Mouse (Mus musculus) ovary, postnatal 14 days (tissue): Measurements from ENCODE around the gene Zfp644.
A peak's percentile ranks its signal among the peaks of the same experiment; 100 is the strongest.
"Not testable (repeated sequence)": the region's sequence is repeated elsewhere in the genome, so short reads cannot be mapped to it uniquely, and the experiment has no call there.

Experiments
- DNase-seq: peaks from one replicate; pipeline ENCODE4 v3.0.0; 2022; ENCODE audit warnings: low spot score

Gene Zfp644

DNA sequence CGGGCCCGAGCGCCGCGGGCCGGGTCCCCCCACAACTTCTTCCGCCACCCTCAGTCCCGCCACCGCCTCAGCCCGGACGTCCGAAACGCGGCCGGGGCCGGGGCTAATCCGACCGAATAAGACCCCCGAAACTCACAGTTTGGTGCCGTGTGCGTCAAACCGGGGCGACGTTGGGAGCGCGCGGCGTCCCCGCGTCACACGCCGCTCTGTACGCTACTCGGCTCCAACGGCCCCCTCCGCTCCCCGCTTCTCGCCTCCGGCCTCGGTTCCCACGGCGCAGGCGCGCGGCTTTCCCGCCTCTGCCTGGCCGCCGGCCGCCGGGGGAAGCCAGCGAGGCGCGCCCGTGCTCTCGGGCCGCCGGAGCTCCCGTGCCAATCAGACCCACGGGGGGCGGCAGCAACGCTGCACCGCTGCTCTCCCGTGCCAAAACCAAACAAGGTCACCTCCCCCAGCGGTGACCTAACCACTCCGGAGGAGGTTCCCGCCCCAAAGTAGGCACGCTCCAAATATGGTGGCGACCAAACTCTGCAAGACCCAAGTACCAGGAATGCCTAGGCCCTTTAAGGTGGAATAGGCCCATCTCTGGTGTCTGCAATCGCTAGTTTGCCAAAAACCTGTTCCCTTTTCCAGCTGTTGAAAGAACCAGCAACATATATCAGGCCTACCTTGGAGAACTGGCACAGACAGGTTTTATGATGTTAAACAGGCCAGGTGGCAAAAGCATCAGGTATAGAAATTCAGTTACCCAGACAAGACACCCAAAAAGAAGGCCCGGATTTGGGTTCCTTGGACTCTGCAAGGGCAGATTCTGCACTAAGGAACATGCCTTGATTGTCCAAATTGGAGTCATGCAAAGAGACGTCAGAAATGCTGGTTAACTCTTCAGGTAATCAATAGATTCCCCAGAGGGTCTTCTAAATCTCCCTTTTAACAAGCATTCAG is at the start of gene Zfp644:
Gene Zfp644 (minus strand): TSS at position 892 of the 942 bp plus-strand sequence.
- peak; percentile 75 for DNase-seq

- no peak for DNase-seq
These were observed 42.6 kb upstream of the Zfp644 start for GRCm38 (mm10) chr5:106739716-106740115.

- DNase-seq: no peak
These were observed 26.4 kb upstream of the Zfp644 start for GRCm38 (mm10) chr5:106723487-106723886.

GRCm38 (mm10) chr5:106722771-106723170 is 25.7 kb upstream of the Zfp644 start:
- no peak for DNase-seq

DNA sequence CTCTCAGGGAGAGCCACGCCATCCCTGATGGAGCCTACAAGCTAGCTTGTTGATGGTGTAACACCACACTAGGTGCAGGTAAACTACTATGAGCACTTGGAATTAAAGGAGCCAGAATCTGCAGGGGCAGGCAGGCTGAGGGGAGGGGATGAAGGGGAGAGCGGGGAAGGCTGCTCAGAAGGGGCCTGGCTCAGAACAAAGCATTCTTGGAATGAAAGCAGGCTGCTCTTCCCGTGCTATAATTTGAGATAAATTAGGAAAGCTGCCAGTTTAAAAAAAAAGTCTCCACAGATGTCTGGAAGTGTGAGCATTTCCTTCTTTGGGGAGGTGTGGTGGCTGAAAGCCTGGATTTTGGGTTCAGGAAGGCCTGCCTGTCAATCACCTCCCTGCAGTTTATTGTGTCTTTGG is 14.8 kb upstream of the Zfp644 start:
- DNase-seq: peak; percentile 7

DNA sequence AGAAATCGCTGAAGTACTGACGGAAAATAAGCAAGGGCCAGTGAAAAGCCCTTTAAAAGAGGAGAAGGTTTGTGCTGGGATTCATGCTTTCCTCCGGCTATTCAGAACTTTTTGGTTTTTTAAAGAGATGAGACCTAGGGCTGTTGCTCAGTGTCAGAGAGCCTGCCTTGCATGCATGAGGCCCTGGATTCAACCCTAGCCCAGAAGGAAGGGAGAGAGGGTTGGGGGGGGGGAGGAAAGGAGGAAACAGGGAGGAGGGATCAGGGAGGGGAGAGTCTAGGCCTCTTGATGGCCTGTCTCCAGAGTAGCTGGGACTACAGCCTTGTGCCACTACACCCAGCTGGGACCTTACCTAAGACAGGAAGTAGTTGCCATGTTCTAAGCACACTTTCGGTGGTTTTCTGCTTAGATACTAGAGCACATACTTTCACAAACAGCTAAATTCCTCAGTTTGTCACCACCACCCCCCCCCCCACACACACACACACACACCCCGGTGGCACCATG is 14.2 kb upstream of the Zfp644 start:
- no peak for DNase-seq

- peak; percentile 6 for DNase-seq
These were observed 13.5 kb upstream of the Zfp644 start for GRCm38 (mm10) chr5:106710611-106711010.

DNA sequence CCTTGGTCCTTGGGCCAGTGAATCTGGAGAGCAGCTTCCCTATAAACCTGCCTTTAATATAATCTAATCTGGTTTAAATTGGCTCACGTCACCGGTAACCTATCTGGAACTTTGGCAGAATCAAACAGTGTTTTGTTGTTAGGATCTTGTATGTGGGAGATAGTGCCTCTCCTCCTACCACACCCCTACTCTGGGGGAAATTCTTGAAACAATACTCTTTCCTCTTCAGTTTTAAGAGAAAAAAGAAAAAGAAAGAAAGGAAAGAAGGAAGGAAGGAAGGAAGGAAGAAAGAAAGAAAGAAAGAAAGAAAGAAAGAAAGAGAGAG is 13.0 kb upstream of the Zfp644 start:
- no peak for DNase-seq

DNA sequence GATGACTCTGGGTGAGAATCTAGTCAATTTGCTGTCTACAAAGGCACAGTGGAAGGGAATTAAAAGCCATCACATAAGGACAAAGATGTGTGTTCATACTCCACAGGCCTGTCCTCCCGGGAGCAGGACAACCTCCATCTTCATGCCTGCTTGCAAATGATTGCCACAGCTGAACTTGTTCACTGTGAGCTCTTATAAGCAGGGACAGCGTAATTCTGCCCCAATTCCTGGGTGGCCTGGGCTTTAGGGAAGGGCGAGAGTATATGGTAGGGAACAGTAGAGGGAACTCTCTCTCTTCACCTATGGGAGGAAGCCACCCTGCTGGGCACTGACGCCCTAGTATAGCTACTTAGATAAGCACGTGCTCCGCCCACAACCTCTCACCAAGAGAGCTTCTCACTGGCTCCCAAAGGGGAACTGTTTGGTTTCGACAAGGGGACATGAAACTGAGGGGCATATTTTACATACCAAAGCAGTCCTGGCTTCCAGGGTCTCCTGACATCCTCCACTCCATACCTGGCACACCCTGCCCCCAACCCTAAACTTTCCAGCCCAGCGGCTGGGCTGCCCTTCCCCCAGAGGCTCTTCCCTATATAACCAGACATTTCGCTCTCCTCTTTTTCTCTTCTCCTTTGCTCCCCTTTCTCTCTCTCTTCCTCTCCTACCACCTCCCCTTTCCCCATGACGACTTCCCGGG is 12.4 kb upstream of the Zfp644 start:
- no peak for DNase-seq

GRCm38 (mm10) chr5:106706363-106706762 is 9.3 kb upstream of the Zfp644 start:
- no peak for DNase-seq

DNA sequence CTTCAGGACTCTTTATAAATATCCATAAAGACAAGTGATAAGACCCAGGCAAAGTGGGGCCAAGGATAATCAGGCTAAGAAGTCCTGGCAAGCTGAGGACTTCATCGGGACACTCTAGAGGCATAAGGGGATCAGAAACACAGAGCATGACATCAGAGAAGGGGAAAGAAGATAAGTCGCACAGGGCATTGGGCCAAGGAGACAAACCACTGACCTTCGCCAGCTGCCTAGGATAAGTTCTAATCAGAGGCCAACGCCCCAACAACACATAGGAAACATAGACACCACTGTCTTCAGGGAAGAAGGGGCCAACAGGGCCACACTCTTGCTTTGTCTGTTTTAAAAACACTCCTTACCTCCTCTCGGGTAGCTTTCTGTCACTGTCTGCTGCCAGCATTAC is 8.1 kb upstream of the Zfp644 start:
- no peak for DNase-seq

DNA sequence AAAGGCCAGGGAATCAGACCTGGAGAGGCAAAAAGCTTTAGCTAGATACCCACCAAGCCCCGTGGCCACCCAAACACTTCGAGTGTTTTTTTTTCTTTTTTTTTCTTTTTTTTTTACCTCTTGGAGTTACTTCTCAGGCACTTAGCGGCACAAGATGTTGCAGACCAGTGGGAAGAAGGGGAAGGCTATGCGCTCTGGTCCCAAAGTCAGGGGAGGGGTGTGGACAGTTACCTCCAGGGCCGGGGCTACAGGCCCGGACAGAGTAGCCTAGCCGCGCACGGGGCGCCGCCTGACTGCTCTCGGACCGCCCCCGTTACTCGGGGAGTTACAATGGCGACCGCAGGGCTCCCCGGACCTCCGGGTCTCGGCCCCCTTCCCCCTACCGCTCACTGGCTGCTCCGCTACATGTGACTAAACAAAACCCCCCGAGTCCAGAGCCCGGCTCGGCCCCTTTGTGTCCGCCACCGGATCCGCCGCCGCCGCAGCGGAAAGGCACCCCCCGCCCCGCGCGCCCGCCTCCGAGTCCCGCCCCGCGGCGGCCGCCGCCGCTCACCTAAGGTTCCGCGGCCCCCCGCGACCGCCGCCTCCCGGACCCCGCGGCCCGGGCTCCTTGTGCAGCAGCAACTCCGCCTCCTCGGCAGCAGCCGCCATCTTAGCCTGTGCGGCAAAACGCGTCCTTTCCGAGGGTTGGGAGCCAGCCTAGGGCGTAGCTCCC is 1.2 kb downstream of the Zfp644 start:
- peak; percentile 64 for DNase-seq

DNA sequence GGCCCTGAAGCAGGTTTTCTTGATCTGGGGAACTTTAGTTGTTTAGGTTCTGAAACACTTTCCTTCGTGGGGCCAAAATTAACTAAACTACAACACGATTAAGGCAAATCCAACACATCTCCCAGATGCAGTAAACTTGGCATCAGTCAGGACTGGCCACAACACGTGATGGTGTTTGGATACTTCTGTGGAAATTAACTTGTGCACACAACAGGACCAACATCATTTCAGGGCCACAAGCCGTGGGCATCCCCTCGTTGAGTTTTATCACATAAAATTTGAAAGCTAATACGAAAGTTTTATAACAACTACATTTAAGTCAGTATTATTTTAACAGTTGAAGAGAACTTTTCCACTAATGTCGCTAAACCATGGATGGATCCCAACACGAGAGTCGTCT is 1.9 kb downstream of the Zfp644 start:
- no peak for DNase-seq

DNA sequence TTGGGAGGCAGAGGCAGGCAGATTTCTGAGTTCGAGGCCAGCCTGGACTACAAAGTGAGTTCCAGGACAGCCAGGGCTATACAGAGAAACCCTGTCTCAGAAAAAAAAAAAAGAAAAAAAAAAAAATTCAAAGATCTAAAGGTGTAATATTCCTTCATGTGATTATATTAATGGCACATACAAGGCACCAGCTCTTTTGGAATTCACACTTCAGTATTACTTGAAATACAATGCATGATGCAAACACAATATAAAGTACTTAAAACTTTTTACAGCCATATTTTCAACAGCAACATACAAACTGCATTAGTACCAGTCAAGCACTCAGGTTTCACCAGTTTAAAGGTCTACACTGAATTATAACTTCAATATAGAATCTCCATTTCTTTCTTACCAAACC is 2.4 kb downstream of the Zfp644 start:
- no peak for DNase-seq

GRCm38 (mm10) chr5:106693034-106693433 is 4.1 kb downstream of the Zfp644 start:
- DNase-seq: no peak

- no peak for DNase-seq
These were observed 16.2 kb downstream of the Zfp644 start for GRCm38 (mm10) chr5:106680636-106681458.

DNA sequence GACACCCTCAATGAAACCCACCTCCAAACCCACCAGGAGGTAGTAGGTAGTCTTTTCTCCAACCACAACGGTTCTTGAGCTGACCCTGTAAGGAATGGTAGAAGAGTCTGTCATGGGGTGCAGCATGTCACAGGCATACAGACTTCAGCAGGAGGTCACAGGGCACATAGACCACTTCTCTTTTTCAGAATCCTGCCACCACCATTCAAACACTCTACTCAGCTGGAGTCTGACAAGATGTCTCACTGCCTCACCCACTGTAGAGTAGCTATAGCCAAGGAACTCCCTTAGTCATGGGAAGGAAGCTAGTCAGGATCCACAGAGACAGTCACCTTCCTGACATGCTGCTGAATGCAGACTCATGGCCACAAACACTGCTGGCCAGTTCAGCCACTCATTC is 17.4 kb downstream of the Zfp644 start:
- DNase-seq: no peak

- DNase-seq: not testable (repeated sequence)
These were observed 18.3 kb downstream of the Zfp644 start for GRCm38 (mm10) chr5:106678823-106679222.

DNA sequence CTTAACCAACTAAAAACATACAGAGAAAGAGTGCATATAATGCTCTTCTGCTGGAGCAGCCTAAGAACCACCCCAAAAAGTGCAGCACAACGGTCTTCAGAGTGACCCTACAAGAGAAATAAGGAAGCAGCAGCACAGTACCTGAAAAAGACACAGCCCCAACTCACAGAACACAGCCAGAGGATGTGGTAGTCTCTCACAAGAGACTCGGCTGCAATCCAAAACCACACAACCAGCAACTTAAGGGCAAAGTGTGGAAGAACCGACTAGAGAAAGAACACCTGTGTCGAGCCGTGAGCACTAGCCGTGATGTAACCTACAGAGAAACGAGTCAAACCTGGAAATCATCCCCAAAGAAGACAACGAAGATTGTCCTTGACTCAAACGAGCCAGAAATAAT is 20.3 kb downstream of the Zfp644 start:
- DNase-seq: no peak

DNA sequence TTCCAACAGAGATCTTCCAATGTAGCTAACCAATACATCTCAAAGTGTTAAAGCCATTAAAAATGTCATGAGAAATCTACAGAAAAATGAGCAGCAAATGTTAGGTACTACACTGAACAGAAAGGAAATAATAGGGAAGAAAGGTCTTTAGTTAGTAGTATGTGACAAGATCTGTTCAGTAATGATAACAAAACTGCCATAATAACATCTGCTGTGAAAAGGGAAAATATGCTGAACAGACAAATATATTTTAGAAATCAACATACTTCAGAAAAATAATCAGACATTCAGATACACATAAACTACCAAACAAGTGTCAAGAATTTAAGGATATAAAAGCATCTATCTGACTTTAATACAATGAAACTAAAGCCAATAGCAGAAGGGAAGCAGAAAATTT is 24.5 kb downstream of the Zfp644 start:
- no peak for DNase-seq

DNA sequence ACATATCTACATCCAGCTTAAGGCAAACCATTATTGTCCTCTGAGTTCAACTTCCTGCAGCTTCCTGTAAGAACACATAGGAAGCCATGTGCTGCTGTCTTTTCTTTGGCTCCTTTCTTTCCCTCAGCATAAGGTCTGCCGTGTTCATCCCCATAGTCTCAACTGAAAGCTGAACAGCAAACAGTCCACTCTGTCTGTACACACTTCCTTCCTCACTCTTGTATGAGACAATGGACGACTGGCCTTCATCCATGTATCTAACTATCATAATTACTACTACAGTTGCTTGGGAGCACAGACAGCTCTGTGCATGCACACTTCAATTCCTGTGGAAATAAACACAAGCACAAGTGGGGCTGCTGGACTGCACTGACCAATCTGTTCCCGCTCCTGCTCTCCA is 25.2 kb downstream of the Zfp644 start:
- DNase-seq: no peak

- DNase-seq: no peak
These were observed 32.2 kb downstream of the Zfp644 start for GRCm38 (mm10) chr5:106664910-106665309.
